Mouse (Mus musculus): ENCODE data around the gene Olfr1029.

- TF ChIP-seq HCFC1 (IDR thresholded peaks at IDR 0.05; ENCODE audit: borderline replicate concordance, insufficient read depth, low read length) (no peak), ZNF384 (IDR thresholded peaks at IDR 0.05; ENCODE audit: low read depth, low read length) (no peak), MAFK (IDR thresholded peaks at IDR 0.05; ENCODE audit: insufficient read depth, low read depth, low read length) (no peak), CHD2 (IDR thresholded peaks at IDR 0.05; ENCODE audit: low read depth, low read length) (no peak)
Measured at GRCm38 (mm10) chr2:85990004-85990403, 16.3 kb downstream of the Olfr1029 start, which contains the start of gene Olfr1031.

Measured in ES-E14 (cell line).